Mouse (Mus musculus) mouse embryonic stem cell (cell line): ENCODE data around the gene Ccdc138.
"Not testable (repeated sequence)": the region's sequence is repeated elsewhere in the genome, so short reads cannot be mapped to it uniquely, and the experiment has no call there.

Experiments used
- in situ Hi-C, 2 experiments: fragments of 300-500 bp; cut with MboI; formaldehyde crosslinking; loops; 1 replicate in 1 of 2; 3 replicates in 1 of 2; pipeline ENCODE4 v1.14.3; 2019 to 2020; ENCODE audit warnings: low sequenced_read_pairs in 2 of 2, low pct_unique_long_range_greater_than_20kb in 1 of 2, mixed read lengths in 1 of 2; ENCODE audit not compliant: unreplicated experiment in 1 of 2

Gene Ccdc138

DNA sequence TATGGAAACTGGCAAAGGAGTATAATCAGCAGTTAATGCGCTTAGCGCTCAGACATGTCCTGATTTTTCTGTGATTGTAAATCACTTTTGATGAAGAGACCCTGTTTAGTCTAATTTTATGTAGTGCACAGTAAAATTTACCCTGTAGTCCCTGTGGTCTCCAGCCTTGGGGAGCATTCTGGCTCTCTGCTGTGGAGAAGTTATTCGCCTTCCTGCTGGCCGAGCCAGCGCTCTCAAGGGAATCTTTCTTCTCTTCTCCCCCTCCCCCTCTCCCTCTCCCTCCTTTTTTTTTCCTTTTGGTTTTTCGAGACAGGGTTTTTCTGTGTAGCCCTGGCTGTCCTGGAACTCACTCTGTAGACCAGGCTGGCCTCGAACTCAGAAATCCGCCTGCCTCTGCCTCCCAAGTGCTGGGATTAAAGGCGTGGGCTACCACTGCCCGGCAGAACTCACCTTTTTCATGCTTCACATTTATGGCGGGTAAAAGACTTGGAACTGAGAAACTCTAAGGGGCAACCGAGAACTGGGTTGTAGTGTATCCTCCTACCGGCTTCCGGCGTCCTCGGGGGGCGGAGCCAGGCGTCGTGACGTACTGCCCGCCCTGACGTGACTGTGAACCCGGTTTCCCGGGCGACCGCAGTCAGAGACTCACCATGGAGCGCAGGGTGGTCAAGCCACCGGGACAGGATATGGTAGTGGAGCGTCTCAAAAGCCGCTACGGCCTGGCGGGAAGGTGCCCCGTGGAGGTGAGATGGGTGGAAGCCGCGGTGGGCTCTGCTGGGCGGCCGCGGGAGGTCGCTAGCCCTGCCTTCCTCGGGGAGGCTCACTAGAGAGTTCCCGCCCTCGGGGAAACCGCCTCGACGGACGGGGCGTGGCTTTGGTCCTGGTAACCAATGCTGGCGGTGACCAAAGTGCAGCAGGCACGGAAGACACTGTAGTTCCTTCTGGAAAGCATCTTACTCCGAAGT lies at the start of gene Ccdc138:
Gene Ccdc138, plus strand, starts transcription at position 629 of the 965 bp plus-strand sequence.
- in situ Hi-C loops: loop anchor here (10.0 to 25.0 kb wide), 2 partner anchors 57 to 985 kb away; no protein-coding TSS in a partner anchor

DNA sequence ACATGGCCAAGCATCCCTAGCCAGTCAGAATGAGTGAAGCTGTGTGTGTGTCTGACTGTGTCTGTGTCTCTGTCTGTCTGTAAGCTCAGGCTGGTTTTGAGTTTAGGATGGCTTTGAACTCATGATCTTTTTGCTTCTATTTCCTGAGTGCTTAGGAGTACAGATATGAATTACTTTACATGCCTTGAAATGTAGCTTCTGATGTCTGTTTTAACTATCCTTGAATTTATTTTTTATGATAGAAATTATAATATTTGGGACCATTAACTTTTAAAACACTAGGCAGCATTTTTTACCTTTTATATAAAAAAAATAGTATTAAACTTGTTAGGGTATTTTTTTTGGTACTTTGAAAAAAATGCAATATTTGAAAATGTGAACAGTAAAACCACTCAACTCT lies 46.2 kb upstream of the Ccdc138 start:
- in situ Hi-C loops: no loop called here

DNA sequence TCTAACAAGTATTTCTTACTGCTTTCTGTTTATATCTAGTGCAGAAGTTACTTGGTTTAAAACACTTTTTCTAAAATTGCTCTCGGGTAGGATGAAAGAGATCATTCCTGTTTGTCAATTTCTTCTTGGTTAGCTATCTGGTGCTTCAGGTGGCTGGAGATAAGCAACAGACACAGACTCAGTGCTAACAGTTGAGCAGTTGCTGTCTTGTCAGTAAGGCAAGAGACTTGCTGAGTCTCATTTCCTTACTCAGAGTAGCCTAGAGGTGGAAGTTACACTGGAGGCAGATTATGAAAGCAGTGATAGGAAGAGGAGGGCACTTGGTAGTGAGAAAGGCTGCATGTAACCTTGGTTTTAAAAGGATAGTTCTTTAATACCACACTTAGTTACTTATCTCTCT lies 45.6 kb upstream of the Ccdc138 start:
- in situ Hi-C loops: no loop called here

DNA sequence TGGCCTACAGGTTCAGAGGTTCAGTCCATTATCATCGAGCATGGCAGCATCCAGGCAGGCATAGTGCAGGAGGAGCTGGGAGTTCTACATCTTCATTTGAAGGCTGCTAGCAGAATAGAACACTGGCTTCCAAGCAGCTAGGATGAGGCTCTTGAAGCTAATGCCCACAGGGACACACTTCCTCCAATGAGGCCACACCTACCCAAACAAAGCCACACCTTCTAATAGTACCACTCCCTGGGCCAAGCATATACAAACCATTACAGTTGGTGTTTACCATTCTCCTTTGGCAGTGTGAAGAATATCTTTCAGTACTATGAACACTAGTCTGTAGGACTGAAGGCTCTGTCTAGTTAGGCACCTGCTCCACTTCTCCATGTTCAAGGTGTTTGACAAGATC lies 37.9 kb upstream of the Ccdc138 start:
- in situ Hi-C loops: no loop called here

DNA sequence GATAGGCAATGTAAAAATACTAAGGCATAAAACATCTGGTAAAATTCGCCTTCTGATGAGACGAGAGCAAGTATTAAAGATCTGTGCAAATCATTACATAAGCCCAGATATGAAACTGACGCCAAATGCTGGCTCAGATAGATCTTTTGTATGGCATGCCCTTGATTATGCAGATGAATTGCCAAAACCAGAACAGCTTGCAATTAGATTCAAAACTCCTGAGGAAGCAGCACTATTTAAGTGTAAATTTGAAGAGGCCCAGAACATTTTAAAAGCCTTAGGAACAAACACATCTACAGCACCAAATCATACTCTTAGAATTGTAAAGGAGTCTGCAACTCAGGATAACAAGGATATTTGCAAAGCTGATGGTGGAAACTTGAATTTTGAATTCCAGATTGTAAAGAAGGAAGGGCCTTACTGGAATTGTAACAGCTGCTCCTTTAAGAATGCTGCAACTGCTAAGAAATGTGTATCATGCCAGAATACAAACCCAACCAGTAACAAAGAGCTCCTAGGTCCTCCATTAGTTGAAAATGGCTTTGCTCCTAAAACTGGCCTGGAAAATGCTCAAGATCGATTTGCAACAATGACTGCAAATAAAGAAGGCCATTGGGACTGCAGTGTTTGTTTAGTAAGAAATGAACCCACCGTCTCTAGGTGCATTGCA lies 20.5 kb upstream of the Ccdc138 start:
- in situ Hi-C loops: loop anchor here in 1 of 2 experiments (25.0 kb wide), 1 partner anchor 965 kb away; no protein-coding TSS in a partner anchor

DNA sequence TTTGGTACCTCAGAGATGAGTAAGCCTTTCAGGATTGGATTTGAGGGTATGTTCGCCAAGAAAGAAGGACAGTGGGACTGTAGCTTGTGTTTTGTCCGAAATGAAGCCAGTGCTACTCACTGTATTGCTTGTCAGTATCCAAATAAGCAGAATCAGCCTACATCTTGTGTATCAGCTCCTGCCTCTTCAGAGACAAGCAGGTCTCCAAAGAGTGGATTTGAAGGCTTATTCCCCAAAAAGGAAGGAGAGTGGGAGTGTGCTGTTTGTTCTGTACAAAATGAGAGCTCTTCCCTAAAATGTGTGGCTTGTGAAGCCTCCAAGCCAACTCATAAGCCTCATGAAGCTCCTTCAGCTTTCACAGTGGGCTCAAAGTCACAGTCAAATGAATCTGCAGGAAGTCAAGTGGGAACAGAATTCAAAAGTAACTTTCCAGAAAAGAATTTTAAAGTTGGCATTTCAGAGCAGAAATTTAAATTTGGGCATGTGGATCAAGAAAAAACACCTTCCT lies 19.6 kb upstream of the Ccdc138 start:
- in situ Hi-C loops: loop anchor here in 1 of 2 experiments (25.0 kb wide), 1 partner anchor 966 kb away; no protein-coding TSS in a partner anchor

DNA sequence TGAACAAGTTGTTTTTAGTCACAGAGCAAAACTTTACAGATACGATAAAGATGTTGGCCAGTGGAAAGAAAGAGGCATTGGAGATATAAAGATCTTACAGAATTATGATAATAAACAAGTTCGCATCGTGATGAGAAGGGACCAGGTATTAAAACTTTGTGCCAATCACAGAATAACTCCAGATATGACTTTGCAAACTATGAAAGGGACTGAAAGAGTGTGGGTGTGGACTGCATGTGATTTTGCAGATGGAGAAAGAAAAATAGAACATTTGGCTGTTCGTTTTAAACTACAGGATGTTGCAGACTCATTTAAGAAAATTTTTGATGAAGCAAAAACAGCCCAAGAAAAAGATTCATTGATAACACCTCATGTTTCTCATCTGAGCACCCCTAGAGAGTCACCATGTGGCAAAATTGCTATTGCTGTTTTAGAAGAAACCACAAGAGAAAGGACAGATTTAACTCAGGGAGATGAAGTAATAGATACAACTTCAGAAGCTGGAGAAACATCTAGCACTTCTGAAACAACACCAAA lies 17.7 kb upstream of the Ccdc138 start:
- in situ Hi-C loops: loop anchor here in 1 of 2 experiments (25.0 kb wide), 1 partner anchor 968 kb away; no protein-coding TSS in a partner anchor

DNA sequence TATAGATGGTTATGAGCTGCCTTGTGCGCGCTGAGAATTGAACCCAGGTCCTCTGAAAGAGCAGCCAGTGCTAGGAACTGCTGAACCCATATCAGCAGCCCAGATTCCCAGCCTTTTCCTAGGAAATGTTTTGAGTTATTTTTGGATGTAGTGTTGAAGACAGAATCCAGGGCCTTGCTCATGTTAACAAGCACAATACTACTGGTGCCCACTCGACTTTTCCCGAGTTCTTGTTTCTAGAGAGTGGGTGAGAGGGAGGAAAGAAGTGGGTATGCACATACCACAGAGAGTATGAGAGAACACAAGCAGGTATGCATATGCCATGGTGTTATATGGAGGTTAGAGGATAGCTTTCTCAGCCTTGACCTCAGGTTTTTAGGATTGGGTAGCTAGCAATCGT lies 6.7 kb upstream of the Ccdc138 start:
- in situ Hi-C loops: loop anchor here (10.0 to 25.0 kb wide), 2 partner anchors 64 to 979 kb away; no protein-coding TSS in a partner anchor

DNA sequence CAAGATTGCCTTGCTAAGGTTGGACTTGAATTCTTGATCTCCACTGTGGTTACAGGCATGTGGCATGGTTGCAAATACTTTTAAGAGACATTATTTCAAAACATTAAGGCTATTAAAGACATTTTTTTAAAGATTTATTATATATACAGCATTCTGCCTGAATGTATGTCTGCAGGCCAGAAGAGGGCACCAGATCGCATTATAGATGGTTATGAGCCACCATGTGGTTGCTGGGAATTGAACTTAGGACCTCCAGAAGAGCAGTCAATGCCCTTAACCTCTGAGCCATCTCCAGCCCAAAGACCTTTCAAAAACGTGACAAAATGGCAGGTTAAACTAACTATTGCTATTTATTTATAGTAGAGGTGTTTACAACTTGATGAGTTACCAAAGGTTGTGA lies 2.1 kb upstream of the Ccdc138 start:
- in situ Hi-C loops: loop anchor here (10.0 to 25.0 kb wide), 2 partner anchors 59 to 983 kb away; no protein-coding TSS in a partner anchor

DNA sequence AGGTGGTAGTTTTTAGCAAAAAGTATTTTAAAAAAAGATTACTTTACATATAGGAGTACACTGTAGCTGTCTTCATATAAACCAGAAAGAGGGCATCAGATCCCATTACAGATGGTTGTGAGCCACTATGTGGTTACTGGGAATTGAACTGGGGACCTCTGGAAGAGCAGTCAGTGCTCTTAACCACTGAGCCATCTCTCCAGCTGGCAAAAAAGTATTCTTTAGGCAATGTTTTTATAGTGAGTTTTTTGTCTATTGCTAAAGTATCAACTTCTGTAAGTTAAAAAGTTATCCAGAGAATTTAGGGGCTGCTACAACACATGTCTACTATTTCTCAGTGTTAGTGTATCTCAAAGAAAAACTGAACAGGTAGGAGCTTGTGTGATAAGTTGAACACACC lies 1.0 kb upstream of the Ccdc138 start:
- in situ Hi-C loops: loop anchor here (10.0 to 25.0 kb wide), 2 partner anchors 58 to 984 kb away; no protein-coding TSS in a partner anchor

DNA sequence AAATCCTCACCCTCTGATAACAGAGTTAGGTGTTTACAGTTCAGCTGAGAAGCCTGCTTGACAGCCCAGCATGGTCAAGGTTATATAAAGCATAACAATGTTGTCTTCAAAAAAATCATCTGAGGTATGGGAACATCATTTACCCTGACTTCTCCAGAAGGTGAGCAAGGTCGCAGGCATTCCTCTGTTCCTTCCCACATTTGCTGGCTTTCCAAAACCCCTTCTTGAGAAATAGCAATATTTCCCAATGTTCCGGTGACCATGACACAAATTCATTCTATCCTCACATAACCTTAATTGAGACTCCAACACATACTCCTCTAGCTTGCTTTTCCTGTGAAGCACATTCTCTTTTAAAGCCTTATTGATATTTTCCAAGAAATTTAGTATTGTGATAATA lies 768 bp downstream of the Ccdc138 start:
- in situ Hi-C loops: loop anchor here (10.0 to 25.0 kb wide), 2 partner anchors 56 to 986 kb away; no protein-coding TSS in a partner anchor

DNA sequence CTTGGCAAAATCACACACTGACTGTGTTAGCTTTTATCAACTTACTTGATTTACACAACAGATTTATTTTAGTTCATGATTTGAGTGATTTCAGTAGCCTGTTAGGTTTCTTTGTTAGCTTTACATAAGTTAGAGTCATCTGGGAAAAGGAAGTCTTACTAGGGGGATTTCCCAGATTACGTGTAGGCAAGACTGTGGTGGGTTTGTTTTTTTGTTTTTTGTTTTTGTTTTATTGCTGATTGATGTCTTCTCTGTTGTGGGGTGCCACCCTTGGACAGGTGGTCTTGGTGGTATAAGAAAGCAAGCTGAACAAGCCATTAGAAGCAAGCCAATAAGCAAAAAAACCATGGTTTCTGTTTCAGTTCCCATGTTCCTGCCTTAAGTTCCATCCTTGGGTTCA lies 31.6 kb downstream of the Ccdc138 start:
- in situ Hi-C loops: no loop called here

DNA sequence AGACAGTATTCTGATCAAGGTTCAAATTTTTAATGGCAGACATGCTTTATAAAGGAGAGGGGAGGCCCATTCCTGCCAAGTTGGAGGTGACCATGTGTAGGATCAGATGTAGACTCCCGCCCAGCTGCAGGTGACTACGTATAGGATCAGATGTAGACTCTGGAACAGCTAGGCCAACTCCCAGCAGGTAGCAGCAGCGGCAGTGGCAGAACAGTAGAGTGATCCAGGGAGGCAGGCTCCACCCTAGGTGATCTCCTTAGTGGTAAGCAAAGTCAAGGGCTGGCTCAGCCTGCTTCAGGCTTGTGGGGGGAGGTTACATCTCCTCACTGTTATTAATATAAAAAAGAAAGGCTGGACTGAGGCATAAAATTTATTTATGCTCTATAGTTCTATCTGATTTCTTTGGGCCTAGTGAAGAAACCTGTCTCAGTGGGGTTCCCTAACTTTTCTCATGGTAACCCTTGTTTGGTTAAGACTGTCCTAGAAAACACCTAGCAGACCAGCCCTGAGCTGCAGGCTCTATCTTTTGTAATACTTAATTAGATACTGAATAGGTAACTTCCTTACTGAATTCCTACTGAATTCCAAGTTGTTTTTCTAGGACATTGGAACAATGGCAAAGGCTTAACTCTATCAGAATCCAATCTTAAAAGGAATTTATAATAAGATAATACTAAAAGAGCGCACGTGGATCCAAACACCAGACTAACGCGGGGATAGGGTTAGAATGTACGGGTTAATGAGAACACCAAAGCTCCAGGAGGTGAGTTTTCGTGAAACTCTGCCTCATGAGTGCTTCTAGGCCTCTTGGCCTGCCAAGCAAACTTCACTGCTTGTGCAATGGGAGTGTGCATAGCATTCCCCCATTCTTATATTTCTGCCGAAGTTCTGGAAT lies 33.4 kb downstream of the Ccdc138 start:
- in situ Hi-C loops: no loop called here

DNA sequence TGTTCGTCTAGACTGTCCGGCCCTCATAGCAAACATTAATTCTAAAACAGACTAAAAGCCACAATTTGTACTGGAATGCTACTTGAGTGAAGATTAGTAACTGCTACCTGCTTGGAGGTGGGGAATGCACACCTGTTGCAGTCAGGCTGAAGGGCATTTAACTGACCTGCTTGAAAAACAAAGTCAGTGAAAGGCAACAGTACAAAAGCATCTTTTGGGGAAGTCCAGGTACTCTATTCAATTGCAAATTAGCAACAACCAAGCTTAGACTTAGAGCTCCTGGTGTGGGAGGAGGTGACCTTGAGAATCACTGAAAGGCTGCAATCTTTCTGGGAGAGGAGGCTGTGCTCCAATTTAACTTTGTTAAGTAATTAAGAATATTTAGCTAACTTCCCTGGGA lies 34.4 kb downstream of the Ccdc138 start:
- in situ Hi-C loops: no loop called here

DNA sequence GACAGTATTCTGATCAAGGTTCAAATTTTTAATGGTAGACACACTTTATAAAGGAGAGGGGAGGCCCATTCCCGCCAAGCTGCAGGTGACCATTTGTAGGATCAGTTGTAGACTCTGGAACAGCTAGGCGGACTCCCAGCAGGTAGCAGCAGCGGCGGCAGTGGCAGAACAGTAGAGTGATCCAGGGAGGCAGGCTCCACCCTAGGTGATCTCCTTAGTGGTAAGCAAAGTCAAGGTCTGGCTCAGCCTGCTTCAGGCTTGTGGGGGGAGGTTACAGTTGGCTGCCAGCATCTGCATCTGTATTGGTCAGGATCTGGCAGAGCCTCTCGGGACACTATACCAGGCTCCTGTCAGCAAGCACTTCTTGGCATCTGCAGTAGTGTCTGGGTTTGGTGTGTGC lies 38.5 kb downstream of the Ccdc138 start:
- in situ Hi-C loops: not testable (repeated sequence)

DNA sequence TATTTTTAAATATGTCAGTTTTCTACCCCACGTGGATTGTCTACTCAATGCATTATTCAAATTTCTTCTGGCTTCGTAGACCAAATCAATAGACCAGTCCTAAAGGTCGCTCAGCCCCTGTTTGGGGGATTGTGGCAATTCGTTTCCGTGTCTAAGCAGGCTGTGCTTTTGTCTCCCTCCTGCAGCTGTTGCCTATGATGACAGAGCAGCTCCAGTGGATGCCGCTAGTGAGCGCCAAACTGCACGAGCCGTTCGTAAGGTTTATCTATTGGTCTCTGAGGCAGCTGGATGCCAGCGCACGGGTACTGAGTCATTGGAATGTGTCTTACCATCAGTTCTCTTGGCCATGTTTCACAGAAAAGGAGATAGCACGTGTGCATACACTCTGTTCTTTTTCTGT lies 42.9 kb downstream of the Ccdc138 start:
- in situ Hi-C loops: no loop called here

DNA sequence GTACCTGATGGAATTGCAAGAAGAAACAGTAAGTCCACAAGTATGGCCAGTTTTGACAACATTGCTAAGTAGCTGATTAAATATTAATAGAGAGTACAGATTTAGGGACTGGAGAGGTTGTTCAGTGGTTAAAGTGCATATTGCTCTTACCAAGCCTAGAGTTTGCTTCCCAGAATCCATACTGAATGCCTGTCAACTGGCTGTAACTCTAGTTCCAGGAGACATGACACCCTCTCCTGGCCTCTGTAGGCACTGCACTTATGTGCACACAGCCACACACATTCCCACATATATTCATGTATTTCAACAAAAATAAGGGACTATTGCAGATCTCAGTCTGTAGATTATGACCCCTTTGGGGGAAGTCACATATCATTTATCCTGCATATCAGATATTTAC lies 51.0 kb downstream of the Ccdc138 start:
- in situ Hi-C loops: no loop called here
